Mouse (Mus musculus) MN1 (cell line): ENCODE measurements around the gene Rgmb.

Source experiments
- DNase-seq: peaks from one replicate; pipeline ENCODE4 v3.0.0-alpha.2; 2016; ENCODE audit warnings: low spot score

The Rgmb gene

DNA sequence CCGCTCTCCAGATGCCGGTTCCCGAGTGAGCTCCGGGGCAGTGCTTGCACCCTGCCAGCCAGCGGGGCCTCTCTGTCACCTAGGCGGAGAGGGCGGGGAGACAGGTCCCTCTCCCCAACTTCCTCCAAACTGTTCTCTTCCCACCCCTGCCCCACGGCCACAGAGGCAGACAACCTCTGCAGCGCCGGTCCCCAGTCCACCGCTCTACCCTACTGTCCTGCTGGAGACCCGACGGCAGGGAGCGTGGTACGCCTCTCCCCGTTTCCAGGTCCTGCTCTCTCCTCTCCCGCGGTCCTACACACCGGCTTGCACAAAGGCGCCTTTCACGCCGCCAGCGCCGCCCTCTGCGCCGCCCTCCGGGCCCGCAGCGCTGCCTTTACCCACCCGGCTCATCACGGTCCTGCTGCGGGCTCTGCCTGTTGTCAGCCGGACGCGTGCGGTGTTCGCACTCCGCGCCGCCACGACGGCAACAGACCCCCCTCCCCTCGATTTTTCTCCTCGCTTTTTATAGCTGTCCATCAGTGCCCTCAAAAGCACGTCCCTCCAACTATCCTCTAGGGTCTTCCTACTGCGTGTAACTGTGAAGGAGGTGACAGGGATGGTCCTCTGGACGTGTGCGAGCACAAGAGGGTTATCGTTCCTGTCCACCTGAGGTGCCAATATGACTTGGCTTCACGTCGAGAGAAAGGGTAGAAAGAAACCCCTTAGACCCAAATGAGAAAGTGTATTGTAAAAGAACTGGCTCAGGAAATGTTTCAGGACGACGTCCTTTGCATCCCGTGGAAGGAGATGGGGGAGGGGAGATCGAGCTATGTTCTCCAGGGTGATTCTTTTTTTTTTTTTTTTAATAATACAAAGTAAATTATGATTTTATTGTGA is at the start of gene Rgmb:
TSS of gene Rgmb (minus strand) at position 274 of the 879 bp plus-strand sequence.
- peak; percentile 16 for DNase-seq

DNA sequence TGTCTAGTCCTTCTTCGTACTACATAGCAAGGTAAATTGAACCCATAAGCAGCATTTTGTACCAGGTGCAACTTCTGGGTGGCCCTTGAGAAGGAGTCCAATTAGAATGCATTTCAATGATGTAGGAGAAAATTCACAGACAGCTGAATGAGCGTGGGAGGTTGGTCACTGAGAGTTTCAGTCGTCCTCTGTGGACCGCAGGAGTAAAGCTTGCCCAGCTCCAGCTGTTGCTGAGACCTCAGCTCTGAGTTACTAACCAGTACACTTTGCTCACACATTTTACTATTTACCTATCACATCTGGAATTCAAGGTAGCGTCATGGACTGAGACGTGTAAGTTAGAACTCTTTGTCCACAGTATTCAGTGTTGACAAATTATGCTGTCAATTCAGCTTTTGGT is 43.9 kb upstream of the Rgmb start:
- DNase-seq = no peak

DNA sequence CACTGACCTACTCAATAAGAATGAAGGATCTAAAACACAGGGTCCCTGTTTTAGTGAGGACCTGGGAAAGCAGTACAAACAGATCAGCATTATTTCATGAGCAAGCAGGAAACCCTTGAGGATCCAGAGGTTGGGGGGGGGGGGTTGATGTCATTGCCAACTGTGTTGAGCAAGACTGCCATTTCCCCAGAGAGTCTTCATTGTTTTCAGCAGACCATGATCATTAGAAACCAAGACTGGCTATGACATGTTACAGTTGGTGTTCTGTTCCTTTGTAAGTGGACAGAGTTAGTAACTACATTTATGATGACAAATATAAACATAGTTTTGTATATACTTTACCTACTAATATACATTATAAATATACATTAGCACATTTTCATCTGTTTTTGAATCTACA is 41.3 kb upstream of the Rgmb start:
- no peak for DNase-seq

DNA sequence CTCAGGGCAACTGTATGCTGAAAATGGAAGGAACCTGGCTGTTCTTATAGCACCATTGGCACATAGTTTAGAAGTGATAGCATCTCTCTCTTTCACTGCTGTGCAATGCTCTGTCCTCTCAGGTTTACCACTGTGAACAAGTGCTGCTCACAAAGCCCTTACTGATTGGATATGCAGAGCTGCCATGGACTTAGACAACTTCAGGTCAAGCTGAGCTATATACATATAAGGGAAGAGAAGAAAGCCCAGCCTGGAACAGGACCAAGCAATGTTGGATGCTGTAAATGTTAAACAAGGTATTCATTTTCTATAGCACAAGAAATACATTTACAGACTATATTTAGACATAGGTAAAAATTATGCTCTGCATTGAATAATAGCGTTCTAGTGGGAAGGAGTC is 34.4 kb upstream of the Rgmb start:
- no peak for DNase-seq

DNA sequence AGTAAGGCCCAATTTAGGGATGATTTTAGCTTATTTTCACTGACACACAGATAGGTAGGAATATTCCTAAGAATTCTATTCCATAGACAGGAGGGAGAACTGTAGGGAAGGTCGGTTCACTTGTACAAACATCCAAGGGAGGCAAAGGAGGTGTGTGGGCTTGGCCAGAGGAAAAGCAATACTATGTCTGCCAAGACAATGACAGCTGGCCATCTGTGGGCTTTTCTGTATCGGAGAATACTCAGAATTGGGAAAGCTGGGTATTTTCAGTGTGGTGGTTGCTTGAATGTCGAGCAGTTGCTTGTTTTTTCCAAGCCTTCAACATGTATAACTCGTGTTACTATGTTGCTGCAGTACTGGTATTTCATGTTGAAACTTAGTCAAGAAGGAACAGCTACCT is 31.5 kb upstream of the Rgmb start:
- no peak for DNase-seq

DNA sequence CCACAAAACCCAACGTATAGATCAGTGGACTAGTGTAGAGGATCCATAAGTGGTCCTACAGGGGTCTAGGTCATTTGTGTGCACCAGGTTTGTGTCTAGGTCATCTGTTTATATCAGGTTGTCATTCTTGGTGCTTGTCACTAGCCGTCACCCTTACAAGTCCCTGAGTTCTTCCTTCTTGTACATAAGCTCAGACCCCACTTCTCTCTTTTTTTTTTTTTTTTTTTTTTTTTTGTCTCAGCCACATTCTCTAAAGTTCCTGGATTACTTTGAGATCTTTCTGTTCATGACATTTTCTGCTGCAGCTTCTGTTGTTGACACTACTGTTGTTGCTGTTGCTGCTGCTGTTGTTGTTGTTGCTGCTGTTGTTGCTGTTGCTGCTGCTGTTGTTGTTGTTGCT is 22.3 kb upstream of the Rgmb start:
- DNase-seq = no peak

DNA sequence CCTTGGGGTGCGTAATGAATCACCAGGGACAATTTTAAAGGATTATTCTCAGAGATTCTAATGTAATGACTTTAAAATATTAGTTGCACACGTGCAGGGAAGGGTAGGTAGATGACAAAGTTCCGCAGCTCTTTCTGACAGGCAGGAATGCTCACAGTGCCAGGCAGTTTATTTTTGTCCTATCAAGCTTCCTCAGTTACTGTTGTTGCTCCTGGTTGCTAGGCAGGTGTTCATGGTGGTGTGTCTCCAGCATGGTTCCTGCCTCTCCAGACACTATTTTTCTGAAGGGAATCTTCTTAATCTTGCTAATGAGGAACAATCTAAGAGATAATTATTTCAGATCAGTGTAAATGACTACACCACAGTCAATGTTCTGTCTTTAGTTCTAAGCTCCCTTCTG is 19.7 kb upstream of the Rgmb start:
- DNase-seq = no peak

DNA sequence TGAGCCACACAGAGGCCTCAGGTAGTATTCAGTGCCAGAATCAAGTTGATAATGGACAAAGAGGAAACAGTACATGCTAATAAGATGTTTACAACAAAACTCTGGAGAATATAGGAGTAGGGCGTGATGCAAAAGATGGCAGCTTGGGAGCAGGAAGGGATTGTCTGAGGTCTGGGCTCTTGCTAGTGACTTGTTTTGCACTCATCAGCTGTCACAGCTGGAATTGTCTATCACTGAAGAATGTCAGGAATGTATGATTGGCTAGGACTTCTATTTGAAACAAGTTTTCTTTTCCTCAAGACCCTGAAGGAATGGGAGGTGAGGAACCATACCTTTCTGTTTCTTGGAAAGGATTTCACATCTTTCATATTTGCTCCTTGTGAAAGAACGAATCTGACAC is 10.6 kb upstream of the Rgmb start:
- no peak for DNase-seq

DNA sequence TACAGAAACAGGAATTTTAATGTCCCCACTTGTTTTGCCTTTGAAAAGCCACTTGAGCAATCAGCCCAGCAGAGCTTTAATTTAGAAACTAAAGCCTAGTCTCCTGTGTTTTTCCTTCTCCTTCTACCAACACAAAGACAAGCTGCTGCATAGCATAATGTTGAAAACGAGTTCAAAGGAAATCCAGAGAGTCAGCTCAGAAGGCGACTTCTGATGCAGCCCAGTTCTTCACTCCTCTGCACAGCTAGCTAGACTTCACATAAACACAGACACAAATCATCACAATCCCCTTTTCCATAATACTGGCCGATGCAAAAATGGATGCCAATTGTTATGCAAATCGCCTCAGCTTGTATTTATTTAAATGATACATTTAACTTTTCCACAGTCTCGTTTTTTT is 1.6 kb upstream of the Rgmb start:
- DNase-seq = no peak

DNA sequence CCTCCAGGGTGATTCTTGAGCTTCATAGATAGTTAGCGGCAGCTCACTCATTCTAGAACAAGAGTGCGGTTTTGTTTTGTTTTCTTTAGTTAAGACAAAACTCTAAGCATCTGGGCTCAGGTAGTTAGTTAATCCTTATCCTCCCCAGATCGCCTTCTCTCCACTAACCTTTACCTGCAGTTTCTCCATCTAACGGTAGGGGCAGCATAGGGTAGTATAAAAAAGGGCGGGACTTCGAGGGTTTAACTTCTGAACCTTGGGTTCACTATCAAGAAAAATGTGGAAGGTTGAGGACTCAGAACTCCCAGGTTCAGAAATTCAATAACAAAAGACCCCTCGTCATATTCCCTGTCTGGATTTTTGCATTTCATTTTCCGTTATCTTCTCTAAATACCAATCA is 971 bp upstream of the Rgmb start:
- no peak for DNase-seq

DNA sequence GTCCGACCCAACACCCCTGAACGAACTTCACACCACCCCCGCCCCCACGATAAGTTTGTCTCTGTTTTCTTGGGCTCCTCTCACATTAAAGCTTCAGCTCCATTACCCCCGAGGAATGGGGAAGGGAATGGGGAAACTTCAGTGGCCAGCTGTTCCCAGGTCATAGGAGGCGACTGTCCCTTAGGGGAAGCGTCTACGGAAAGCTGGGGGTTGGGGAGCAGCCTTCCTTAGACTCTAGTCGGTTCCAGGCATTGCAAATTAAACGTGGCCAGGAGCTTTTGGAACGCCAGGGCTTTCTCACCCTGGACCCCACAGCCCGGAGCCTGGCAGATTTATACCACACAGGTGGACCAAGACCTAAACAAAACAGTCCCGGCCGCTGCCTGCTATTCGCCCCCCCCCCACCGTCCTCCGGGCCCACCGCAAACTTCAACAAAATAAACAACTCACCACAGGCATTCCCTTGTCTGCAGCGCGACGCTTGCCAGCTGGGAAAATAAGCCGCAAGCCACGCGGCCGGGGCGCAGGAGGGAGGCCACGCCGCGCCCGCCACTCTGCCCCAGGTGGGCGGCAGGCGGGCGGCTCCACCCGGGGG is 571 bp downstream of the Rgmb start:
- no peak for DNase-seq

DNA sequence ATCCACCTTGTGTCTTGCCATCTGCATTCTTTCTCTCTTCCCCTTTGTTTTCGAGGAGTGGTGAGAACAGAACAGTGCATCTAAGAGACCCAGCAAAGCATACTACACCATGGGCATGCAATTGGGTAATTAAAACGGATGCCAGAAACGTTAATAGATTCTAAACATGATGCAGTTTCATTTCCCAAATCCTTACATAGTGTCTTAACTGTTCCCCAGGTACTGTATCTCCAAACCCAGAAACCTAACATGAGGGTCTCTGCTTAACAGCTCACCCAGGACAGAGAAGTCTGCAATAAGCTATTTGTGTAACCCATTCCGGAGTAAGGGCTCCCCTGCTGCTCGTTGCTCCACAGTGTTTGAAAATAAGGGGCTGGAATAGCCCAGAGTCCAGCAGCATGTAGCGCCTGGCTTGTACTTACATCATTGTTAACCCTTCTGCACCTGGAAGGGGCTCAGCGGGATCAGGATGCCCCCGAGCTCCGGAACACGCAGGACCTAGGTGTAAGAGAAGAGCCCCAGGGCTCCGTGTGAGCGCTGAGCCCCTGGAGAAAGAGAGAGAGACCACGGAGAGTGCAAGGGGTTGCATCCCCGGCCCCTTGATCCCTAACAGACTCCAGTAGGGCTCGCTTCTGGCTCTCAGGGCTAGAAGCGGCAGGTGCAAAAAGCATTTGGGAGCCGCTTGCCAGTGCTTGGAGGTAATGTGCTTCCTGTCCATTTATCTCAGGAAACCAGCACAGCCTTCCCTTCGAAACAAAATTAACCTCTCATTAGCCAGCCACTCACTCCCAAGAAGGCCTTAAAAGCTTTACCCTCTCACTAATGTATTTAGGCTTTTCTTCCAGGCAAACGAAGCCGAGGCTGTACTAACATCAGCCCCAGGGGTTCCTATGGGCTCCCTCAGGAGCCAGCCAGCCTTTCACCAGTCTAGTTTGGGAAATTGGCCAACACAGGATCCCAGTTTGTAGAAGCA is 1.4 kb downstream of the Rgmb start:
- DNase-seq = peak; percentile 33

DNA sequence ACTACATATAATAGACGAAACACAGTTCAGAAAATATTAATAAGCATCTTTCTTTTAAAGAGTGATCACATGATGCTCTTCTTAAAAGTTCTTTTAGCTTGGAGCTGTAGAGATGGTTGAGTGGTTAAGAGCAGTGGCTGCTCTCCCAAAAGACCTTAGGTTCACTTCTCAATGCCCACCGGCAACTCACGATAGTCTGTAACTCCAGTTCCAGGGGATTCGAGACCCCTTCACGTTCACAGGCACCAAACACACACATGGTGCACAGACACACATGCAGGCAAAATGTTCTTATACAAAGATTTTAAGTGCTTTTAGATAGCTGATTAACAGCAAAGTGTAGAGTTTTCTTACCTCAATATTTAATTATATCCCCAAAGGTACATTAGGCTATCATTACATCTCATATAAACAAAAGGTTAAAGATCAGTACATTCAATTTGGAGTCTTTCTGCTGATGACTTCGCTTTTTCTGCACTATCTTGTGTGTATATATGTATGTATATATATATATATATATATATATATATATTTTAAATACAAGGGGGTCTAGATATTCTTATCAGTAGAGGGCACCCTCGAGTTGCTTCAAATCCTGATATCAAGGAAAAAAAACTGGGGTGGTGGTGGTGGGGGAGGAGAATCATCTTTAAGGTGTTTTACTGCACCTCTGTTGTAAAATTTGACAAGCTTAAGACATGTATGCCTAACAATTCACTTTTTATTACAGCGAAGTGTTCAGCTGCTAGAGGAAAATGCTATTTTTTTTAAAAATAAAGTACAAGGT is 2.5 kb downstream of the Rgmb start:
- no peak for DNase-seq

DNA sequence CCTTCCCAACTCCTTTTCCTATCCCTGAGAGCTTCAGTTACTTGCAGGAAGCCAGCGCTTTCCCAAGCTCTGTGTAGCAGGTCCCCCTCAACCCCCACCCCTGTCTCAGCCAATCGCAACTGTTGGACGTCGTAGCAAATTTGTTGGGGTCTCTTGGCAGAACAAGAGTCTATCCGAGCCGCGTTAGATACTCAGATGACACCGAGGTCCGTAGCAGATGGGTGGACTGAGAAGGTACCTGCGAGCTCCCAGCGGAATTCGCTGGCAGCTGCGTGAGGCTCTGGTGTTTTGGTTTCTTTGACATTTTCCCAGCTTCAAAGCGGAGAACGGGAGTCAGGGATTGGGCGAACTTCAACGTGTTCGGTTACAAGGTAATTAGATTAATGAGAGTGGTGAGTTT is 3.9 kb downstream of the Rgmb start:
- DNase-seq = no peak

DNA sequence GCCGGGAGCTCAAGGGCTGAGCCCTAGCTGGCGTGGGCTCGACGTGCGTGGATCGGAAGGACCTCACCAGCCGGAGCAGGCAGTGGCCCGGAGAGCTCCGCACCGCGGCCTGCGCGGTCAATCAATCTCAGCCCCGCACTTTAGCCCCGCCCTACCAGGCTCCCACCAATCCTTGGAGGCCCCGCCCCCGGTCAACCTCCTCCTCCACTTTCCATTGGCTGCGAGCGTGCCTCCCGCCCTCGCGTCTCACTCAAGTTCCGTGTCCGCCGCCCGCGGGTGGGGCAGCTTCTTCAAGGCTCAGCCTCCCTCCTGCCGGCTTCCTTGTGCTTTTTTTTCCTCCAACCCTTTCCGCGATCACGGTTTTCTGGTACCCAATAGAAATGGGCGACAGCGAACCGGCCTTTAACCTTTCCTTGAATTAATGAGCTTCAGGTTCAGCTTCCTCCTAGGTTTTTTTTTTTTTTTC is 4.4 kb downstream of the Rgmb start:
- peak; percentile 80 for DNase-seq

DNA sequence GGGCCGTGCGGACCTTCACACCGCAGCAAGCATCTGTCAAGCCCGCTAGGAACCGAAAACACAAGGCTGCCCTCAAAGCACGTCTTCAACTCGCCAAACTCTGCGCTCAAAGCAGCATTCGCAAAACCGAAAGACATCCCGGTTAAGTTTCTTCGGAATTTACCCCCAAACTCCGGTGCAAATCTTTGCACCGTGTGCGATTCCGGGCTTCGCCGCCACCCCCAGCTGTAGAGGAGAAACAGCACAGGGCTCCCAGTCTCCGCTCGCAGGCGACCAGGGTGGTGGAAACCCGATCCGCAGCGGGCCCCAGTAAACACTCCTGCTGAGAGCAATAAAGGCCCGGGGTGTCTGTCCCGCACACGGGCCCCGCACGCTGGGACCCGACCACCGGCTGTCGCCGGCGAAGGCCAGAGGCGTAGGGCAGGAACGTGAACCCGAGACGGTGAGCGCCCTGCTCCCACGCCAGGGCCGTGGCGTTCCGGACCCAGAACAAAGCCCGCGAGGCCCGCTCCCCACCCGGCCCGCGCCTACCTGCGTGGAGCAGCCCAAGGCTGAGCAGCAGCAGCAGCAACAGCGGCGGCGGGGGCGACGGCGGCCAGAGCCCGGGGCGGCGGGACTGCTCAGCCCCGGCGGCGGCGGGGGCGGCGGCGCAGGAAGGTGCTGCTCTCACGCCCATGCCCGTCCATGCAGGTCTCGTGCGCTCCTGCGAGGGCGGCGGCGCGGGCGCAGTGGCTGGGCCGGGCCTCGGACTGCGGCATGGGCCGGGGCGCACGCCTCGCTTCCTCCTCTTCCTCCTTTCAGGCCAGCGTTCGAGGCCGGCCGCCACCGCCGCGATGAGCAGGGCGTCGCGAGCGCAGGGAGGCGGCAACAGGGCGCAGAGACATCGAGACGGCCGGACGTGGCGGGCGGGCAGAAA is 5.1 kb downstream of the Rgmb start:
- DNase-seq = no peak

DNA sequence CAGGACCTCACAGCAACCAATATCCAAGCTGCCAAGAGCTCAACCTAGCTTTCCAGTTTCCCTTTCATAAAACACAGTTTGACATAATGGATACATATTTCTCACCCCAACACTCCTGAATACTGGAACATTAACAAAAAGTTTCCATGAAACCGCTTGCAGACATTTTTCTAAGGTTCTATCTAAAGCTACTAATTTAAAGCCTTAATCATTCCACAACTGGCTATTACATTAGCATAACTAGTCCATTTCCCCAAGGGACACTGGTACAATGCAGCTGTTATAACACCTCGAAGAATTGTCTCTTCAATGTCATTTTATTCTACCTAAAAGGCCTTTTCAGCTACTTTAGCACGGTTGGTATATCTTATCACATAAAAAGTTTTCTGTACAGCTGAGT is 6.0 kb downstream of the Rgmb start:
- DNase-seq = no peak

DNA sequence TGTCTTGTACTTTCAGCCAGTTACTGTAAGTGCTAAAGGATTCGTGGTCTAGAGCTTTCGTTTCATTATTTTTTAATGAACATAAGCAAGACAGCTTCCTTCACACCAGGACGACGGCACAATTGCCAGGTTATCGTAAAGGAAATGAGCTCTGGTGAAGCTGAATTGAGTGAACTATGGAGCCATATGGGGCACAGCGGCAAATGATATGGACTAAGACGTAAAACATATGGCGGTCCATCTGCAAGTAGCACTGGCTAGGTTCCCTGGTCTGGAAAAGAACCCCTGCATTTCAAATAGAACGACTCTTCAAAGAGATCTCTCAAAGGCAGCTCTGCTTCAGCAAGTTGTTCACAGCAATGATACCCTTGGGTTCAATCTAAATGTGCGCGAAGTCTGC is 6.5 kb downstream of the Rgmb start:
- DNase-seq = no peak

DNA sequence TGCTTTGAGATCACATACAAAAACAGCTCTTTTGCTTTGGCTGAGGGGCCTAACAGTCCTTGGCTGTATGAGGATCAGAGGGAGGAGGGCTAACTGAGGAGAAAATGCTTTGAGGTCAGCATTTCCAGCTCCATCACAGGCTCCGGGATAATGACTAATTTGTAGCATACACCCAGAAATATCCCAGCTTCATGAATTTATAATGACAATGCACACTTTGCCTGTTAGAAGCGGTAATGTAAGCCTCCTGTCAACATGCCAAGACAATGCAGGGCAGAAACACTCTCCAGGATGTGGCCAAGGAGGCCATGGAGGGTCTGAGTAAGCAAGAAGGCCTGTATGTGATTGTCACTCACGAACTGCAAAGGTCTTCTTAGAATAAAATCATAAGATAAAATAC is 7.0 kb downstream of the Rgmb start:
- no peak for DNase-seq

DNA sequence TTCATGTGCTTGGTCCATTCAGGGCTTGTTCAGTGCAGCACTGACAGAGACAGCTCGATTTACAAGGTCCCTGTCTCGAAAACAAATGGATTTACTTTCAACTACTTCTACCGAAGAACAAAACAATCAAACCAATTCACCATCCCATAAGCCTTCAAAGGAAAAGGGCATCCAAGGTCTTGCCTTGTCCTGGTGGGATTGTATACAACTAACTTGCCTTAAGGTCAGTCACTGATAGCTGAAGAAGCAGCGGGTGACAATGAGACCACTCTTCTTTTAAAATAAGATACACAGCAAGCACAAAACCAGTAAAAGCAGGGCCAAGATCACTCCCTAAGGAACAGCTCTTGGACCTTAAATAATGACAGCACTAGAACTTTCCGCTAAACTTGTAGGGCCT is 7.6 kb downstream of the Rgmb start:
- DNase-seq = no peak

DNA sequence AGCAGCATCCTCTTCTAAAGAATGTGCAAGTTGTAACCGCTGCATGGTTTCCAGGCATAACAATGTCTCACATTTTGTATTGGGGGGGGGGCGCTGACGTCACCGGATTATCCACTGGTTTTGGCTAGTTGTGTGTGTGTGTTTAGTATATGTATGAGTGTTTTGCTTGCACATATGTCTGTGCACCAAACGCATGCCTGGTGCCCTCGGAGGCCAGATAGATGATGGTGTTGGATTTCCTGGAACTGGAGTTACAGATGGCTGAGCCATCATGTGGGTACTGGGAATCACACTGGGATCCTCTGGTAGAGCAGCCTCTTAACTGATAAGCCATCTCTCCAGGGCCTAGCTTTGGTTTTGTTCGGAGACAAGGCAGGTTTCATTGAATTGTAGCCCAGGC is 8.5 kb downstream of the Rgmb start:
- DNase-seq = no peak
